Mouse (Mus musculus): ENCODE measurements around the gene Wfdc12. TPM values are rescaled to one million over a fixed set of nuclear protein-coding genes. Genes with fewer than 3 reads are reported as not detected.
"Not testable (repeated sequence)": the region's sequence is repeated elsewhere in the genome, so short reads cannot be mapped to it uniquely, and the experiment has no call there.

Wfdc12 gene
- polyA plus RNA-seq, 1 experiment = not detected

DNA sequence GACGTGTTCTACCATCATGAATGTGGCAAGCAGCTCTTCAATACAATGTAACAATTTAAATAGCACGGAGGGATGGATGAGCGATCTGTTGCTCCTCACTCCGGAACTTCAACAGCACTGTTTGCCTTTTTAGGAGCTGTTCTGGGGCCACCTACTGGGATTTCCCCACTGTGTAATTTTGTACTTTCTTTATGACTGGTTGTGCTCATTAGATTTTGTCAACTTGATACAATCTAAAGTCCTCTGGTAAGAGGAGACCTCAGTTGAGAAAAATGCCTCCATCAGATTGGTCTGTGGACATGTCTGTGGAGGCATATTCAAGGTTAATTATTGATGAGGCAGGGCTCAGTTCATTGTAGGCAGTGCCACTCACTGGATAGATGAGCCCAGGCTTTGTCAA is 20.5 kb upstream of the Wfdc12 start:
- H3K4me3 ChIP-seq (ENCODE audit: extremely low read depth, insufficient read depth, insufficient read length) = no peak overlapping the region
- TF ChIP-seq POLR2A (IDR thresholded peaks at IDR 0.05; ENCODE audit: low read depth, low read length) (no peak), CTCF (IDR thresholded peaks at IDR 0.05; ENCODE audit: extremely low read depth, insufficient read depth, insufficient read length, insufficient replicate concordance) (no peak)
- H3K27ac ChIP-seq (ENCODE audit: insufficient read depth, low read length) = no peak overlapping the region
- 85% methylated on average over 4 of the region's 4 CpGs for WGBS
- no peaks in the 10 kb centered on the region for H3K4me1 ChIP-seq (ENCODE audit: control insufficient read depth, insufficient read depth, insufficient read length)
- H3K36me3 ChIP-seq (ENCODE audit: control insufficient read depth, insufficient read depth, low read length) = no peaks in the 10 kb centered on the region
- no peaks in the 10 kb centered on the region for H3K27me3 ChIP-seq (ENCODE audit: control insufficient read depth, insufficient read depth, low read length)
- DNase-seq (ENCODE audit: low read depth in 1 of 2, low spot score in 2 of 2) = no peak

DNA sequence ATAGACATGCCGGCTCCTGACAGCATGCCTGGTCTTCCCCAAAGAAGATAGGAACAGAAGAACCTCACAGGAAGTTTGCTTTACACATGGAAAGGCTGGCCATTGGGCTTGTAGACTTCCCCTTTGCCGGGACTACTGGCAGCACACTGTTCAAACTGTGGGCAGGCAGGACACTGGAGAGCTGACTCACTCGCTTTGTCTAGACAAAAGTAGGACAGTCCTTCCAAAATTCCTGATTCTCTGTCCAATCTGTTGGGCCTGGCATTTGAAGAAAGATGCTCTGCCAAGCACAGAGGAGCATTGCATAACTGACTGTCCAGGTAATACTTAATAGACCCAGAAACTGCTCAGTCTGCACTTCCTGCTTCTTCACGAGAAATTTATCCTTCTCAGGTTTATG is 16.3 kb upstream of the Wfdc12 start:
- H3K27me3 ChIP-seq (ENCODE audit: control insufficient read depth, insufficient read depth, low read length) = no peaks in the 10 kb centered on the region
- H3K36me3 ChIP-seq (ENCODE audit: control insufficient read depth, insufficient read depth, low read length) = no peaks in the 10 kb centered on the region
- H3K4me3 ChIP-seq (ENCODE audit: extremely low read depth, insufficient read depth, insufficient read length) = no peak overlapping the region
- H3K4me1 ChIP-seq (ENCODE audit: control insufficient read depth, insufficient read depth, insufficient read length) = no peaks in the 10 kb centered on the region
- WGBS = 52% methylated on average over 4 of the region's 4 CpGs
- no peak overlapping the region for H3K27ac ChIP-seq (ENCODE audit: insufficient read depth, low read length)
- TF ChIP-seq POLR2A (IDR thresholded peaks at IDR 0.05; ENCODE audit: low read depth, low read length) = no peak
- TF ChIP-seq CTCF (IDR thresholded peaks at IDR 0.05; ENCODE audit: extremely low read depth, insufficient read depth, insufficient read length, insufficient replicate concordance) = no peak
- no peak for DNase-seq (ENCODE audit: low read depth in 1 of 2, low spot score in 2 of 2)

DNA sequence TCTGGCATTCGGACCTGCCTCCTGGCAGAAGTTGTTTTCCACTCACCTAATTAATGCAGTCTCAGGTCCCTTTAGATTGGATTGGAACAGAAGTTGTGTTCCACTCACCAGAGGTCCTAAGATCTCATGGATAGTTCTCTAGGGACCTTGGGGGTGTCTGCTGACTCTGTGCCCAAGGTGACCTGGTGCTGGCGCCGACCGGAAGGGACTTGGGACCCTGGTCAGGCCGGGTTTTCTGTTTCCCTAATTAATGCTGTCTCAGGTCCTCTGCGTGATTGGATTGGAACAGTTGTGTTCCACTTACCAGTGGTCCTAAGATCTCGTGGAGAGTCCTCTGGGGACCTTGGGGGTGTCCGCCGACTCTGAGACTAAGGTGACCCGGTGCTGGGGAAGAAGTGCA is 15.6 kb upstream of the Wfdc12 start:
- not testable (repeated sequence) for DNase-seq (ENCODE audit: low read depth in 1 of 2, low spot score in 2 of 2); H3K4me3 ChIP-seq (ENCODE audit: extremely low read depth, insufficient read depth, insufficient read length); H3K27me3 ChIP-seq (ENCODE audit: control insufficient read depth, insufficient read depth, low read length); H3K36me3 ChIP-seq (ENCODE audit: control insufficient read depth, insufficient read depth, low read length); H3K4me1 ChIP-seq (ENCODE audit: control insufficient read depth, insufficient read depth, insufficient read length); H3K27ac ChIP-seq (ENCODE audit: insufficient read depth, low read length)
- WGBS = 88% methylated on average over 10 of the region's 10 CpGs

DNA sequence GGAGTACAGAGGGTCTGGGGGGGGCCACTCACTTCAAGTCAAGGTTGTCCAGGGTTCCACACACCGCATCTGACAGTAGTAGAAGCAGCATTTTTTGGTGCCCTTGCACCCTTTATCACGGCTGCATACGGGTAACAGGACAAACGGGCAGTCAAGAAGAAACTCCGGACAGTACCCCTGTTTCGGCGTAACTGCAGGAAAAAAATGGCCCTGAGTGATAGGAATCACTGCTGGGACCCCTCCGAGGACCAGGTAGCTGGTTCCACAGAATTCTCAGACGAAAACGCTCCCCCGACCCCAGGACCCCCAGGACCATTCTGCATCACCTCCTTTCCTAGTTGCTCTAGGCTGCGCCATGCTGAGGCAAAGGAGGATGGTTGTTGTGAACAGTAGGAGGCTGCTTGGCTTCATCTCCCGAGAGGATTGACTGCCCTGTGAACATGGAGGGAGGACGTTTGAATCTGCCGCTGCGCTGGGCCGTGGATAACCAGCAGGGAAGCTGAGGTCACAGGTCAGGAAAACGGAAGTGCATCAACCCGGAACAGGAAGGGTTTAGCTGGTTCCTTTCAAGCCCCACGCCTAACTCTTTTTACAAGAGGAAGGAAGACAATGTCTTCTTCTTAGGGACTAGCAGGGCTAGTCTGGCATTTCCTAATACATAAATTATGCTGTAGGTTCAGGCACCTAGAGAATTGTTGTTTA is 9.4 kb upstream of the Wfdc12 start, which contains the start of gene Wfdc15a:
Gene Wfdc15a (minus strand): TSS at position 505 of the 702 bp plus-strand sequence.
- no peak for DNase-seq (ENCODE audit: low read depth in 1 of 2, low spot score in 2 of 2)
- WGBS = 80% methylated on average over 20 of the region's 20 CpGs
- no peaks in the 10 kb centered on the region for H3K36me3 ChIP-seq (ENCODE audit: control insufficient read depth, insufficient read depth, low read length)
- no peak within 1 kb of the TSS for H3K4me3 ChIP-seq (ENCODE audit: extremely low read depth, insufficient read depth, insufficient read length)
- no peak within 1 kb of the TSS for H3K27ac ChIP-seq (ENCODE audit: insufficient read depth, low read length)
- H3K4me1 ChIP-seq (ENCODE audit: control insufficient read depth, insufficient read depth, insufficient read length) = no peaks in the 10 kb centered on the region
- no peaks in the 10 kb centered on the region for H3K27me3 ChIP-seq (ENCODE audit: control insufficient read depth, insufficient read depth, low read length)
- TF ChIP-seq CTCF (IDR thresholded peaks at IDR 0.05; ENCODE audit: extremely low read depth, insufficient read depth, insufficient read length, insufficient replicate concordance) (no peak), POLR2A (IDR thresholded peaks at IDR 0.05; ENCODE audit: low read depth, low read length) (no peak)

DNA sequence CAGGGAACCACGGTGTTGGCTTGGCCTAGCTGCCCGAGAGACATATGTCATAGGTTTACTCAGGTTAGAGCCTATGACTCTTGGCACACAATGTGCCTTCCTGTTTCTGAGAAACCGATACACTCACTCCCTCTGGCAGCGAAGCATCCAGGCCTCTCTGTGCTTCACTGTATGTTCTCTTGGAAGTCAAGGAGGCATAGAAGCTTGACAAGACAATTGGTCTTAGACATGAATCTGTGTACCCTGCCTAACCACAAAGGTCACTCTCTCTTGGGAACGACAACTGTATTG is 6.2 kb upstream of the Wfdc12 start:
- Histone ChIP-seq H3K4me3 (ENCODE audit: extremely low read depth, insufficient read depth, insufficient read length) (no peak overlapping the region), H3K36me3 (ENCODE audit: control insufficient read depth, insufficient read depth, low read length) (no peaks in the 10 kb centered on the region), H3K4me1 (ENCODE audit: control insufficient read depth, insufficient read depth, insufficient read length) (no peaks in the 10 kb centered on the region), H3K27me3 (ENCODE audit: control insufficient read depth, insufficient read depth, low read length) (no peaks in the 10 kb centered on the region), H3K27ac (ENCODE audit: insufficient read depth, low read length) (no peak overlapping the region)
- TF ChIP-seq CTCF (IDR thresholded peaks at IDR 0.05; ENCODE audit: extremely low read depth, insufficient read depth, insufficient read length, insufficient replicate concordance) (no peak), POLR2A (IDR thresholded peaks at IDR 0.05; ENCODE audit: low read depth, low read length) (no peak)
- DNase-seq (ENCODE audit: low read depth in 1 of 2, low spot score in 2 of 2) = no peak
- 88% methylated on average over 5 of the region's 5 CpGs for WGBS

DNA sequence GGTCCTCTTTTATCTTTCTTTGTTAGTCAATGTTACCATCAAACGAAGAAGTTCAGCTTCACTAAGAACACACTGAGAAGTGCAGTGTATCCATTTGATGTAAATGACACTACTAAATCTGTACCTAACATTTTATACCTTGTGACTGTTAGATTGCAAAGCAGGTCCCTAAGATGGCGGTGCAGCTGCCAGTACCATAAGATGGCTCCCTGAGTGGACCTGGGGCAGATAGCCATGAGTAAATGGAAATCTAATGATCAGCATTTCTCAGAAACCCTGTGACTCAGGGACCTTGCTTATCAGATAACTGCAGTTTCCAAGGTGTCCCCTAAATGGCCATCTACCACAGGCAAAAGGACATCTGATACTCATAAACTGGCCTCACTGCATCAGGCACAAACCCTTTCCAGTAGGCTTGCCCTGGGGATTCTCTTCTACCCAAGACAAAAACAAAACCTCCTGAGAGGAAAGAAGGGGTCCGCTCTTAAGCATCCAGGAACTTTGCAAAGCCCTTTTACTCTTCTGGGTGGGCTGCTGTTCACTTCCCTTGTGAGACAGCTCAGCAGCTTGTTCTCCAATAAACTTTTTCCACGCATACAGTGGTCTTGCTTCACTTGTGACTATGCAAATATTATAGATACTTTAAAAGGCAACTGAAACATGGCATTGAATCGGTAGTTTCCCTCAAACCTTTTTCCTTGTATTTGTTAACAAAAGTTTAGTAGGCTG is 5.7 kb upstream of the Wfdc12 start:
- TF ChIP-seq POLR2A (IDR thresholded peaks at IDR 0.05; ENCODE audit: low read depth, low read length) = no peak
- TF ChIP-seq CTCF (IDR thresholded peaks at IDR 0.05; ENCODE audit: extremely low read depth, insufficient read depth, insufficient read length, insufficient replicate concordance) = no peak
- WGBS = 85% methylated on average over 5 of the region's 5 CpGs
- no peaks in the 10 kb centered on the region for H3K36me3 ChIP-seq (ENCODE audit: control insufficient read depth, insufficient read depth, low read length)
- no peak overlapping the region for H3K27ac ChIP-seq (ENCODE audit: insufficient read depth, low read length)
- H3K4me3 ChIP-seq (ENCODE audit: extremely low read depth, insufficient read depth, insufficient read length) = no peak overlapping the region
- DNase-seq (ENCODE audit: low read depth in 1 of 2, low spot score in 2 of 2) = no peak
- no peaks in the 10 kb centered on the region for H3K4me1 ChIP-seq (ENCODE audit: control insufficient read depth, insufficient read depth, insufficient read length)
- no peaks in the 10 kb centered on the region for H3K27me3 ChIP-seq (ENCODE audit: control insufficient read depth, insufficient read depth, low read length)

GRCm38 (mm10) chr2:164194959-164195630 is 4.7 kb upstream of the Wfdc12 start:
- no peak for DNase-seq (ENCODE audit: low read depth in 1 of 2, low spot score in 2 of 2)
- 77% methylated on average over 5 of the region's 5 CpGs for WGBS
- no peak overlapping the region for H3K27ac ChIP-seq (ENCODE audit: insufficient read depth, low read length)
- TF ChIP-seq CTCF (IDR thresholded peaks at IDR 0.05; ENCODE audit: extremely low read depth, insufficient read depth, insufficient read length, insufficient replicate concordance) (no peak), POLR2A (IDR thresholded peaks at IDR 0.05; ENCODE audit: low read depth, low read length) (no peak)
- H3K27me3 ChIP-seq (ENCODE audit: control insufficient read depth, insufficient read depth, low read length) = no peaks in the 10 kb centered on the region
- no peaks in the 10 kb centered on the region for H3K4me1 ChIP-seq (ENCODE audit: control insufficient read depth, insufficient read depth, insufficient read length)
- H3K4me3 ChIP-seq (ENCODE audit: extremely low read depth, insufficient read depth, insufficient read length) = no peak overlapping the region
- no peaks in the 10 kb centered on the region for H3K36me3 ChIP-seq (ENCODE audit: control insufficient read depth, insufficient read depth, low read length)

Data from spleen, adult 2 months (tissue).